Mouse (Mus musculus) right cerebral cortex, postnatal 4 days (tissue): ENCODE measurements around the gene Sstr3.

Experiments
- DNase-seq: peaks from one replicate; pipeline ENCODE4 v3.0.0-alpha.2; 2022

Sstr3 gene

GRCm38 (mm10) chr15:78530141-78530540 lies 14.3 kb downstream of the Sstr3 start:
- DNase-seq: no peak

- peak; percentile 76 for DNase-seq
These were observed 15.0 kb downstream of the Sstr3 start for GRCm38 (mm10) chr15:78529428-78529990.

- DNase-seq: no peak
These were observed 15.6 kb downstream of the Sstr3 start for GRCm38 (mm10) chr15:78528726-78529411.

- peak; percentile 35 for DNase-seq
These were observed 16.5 kb downstream of the Sstr3 start for GRCm38 (mm10) chr15:78527973-78528372.

- DNase-seq: no peak
These were observed 20.3 kb downstream of the Sstr3 start for GRCm38 (mm10) chr15:78524163-78524562.

- no peak for DNase-seq
These were observed 22.6 kb downstream of the Sstr3 start for GRCm38 (mm10) chr15:78521892-78522291.

GRCm38 (mm10) chr15:78521331-78521730 lies 23.2 kb downstream of the Sstr3 start:
- no peak for DNase-seq

GRCm38 (mm10) chr15:78520112-78520715 lies 24.3 kb downstream of the Sstr3 start:
- no peak for DNase-seq

GRCm38 (mm10) chr15:78518221-78518620 lies 26.3 kb downstream of the Sstr3 start:
- no peak for DNase-seq

- no peak for DNase-seq
These were observed 28.7 kb downstream of the Sstr3 start for GRCm38 (mm10) chr15:78515759-78516158.

GRCm38 (mm10) chr15:78514393-78515146 lies 29.9 kb downstream of the Sstr3 start:
- DNase-seq: peak; percentile 82

- DNase-seq: no peak
These were observed 31.5 kb downstream of the Sstr3 start for GRCm38 (mm10) chr15:78513019-78513418.

- no peak for DNase-seq
These were observed 32.5 kb downstream of the Sstr3 start for GRCm38 (mm10) chr15:78511951-78512350.

- no peak for DNase-seq
These were observed 33.7 kb downstream of the Sstr3 start for GRCm38 (mm10) chr15:78510736-78511135.

- no peak for DNase-seq
These were observed 34.3 kb downstream of the Sstr3 start for GRCm38 (mm10) chr15:78510121-78510576.

- DNase-seq: no peak
These were observed 35.1 kb downstream of the Sstr3 start for GRCm38 (mm10) chr15:78509297-78509899.

GRCm38 (mm10) chr15:78508443-78508842 lies 36.0 kb downstream of the Sstr3 start:
- no peak for DNase-seq

GRCm38 (mm10) chr15:78505541-78505940 lies 38.9 kb downstream of the Sstr3 start:
- DNase-seq: no peak

- DNase-seq: no peak
These were observed 39.7 kb downstream of the Sstr3 start for GRCm38 (mm10) chr15:78504816-78505215.

GRCm38 (mm10) chr15:78504013-78504412 lies 40.5 kb downstream of the Sstr3 start:
- DNase-seq: no peak

GRCm38 (mm10) chr15:78502437-78503132 lies 41.9 kb downstream of the Sstr3 start:
- no peak for DNase-seq

- no peak for DNase-seq
These were observed 49.5 kb downstream of the Sstr3 start, which contains the start of gene Il2rb for GRCm38 (mm10) chr15:78494968-78495406. TSS of gene Il2rb (minus strand) at chr15:78495271.
